Mouse (Mus musculus): ENCODE data around the gene 2610044O15Rik8.

The 2610044O15Rik8 gene

DNA sequence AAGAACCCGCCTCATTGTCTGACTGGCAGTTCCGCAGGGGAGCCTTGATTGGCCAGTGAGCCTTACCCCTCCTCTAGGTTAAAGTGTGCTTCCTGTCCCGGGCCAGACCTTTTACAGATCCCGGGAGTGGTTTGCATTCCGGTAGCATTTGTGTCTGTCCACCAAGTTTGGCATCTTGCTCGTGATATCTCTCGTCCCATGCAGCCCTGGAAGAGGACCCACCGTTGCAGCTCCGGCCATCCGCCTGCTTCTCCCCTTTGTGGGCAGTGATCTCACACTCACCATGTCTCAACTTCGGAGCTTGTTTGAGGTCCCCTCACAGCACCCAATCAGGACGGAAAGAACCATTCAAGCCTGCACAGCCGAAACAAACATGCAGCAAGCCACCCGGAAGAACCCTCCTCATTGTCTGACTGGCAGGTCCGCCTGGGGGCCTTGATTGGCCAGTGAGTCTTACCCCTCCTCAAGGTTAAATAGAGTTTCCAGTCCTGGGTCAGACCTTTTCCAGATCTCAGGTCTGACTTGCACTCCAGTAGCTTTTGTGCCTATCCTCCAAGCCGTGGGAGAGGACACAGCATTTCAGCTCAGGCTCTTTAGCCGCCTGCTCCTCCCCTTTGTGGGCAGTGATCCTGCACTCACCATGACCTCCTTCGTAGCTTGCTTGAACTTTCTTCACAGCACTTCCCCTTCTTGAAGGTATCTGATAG is at the start of gene 2610044O15Rik8:
2610044O15Rik8 (minus strand) TSS at position 380 of the 707 bp plus-strand sequence.
- peak; percentile 73 for DNase-seq (ENCODE audit: low read depth, low spot score)

- DNase-seq (ENCODE audit: low read depth, low spot score) = no peak
Observed at GRCm38 (mm10) chr8:129265918-129266317, 31.7 kb upstream of the 2610044O15Rik8 start.

GRCm38 (mm10) chr8:129264296-129264695 is 30.1 kb upstream of the 2610044O15Rik8 start:
- DNase-seq (ENCODE audit: low read depth, low spot score) = no peak

DNA sequence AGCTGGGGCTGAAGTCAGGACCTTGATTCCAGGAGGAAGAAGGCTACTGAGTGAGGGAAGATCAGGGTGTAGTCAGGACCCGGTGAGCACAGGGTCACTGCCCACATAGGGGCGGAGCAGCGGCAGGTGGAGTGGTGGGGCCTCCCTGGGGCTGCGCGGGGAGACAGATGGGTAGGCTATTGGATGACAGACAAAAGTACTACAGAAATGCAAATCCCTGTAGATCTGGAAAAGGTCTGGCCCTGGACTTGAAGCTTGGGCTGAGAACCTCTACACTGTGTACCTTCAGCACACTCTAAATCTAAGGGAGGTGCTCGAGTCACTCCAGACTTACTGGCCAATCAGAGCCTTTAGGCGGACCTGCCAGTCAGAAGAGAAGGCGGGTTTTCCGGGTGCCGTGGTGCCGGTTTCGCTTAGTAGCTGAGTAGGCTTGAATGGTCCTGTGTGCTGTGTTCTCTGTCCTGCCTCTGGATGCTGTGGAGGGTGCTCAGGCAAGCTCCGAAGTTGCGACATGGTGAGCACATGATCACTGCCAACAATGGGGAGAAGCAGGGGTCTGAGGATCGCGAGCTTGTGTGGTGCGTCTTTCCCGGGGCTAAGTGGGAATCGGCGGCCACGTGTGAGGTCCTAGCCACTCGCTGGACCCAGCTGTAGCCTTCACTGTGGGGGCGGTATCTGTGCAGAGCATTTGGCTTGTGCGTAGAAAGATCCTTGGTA is 29.2 kb upstream of the 2610044O15Rik8 start:
- peak; percentile 47 for DNase-seq (ENCODE audit: low read depth, low spot score)

DNA sequence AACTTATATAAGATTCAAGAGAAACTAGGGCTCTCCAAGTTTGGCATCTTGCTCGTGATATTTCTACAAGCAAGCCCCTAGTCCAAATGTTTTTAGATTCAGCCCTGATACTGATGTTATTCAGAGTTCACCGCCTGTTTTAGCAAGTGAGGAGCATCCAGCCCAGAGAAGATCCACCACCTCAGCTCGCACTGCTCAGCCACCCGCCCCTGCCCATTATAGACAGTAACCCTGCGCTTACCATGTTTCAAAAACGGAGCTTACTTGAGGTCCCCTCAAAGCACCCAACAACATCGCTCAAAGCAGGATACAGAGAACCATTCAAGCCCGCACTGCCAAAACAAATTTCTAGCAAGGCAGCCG is 561 bp downstream of the 2610044O15Rik8 start:
- no peak for DNase-seq (ENCODE audit: low read depth, low spot score)

Measured in WW6 (cell line).